ENCODE assay signal across 15 mouse cellular contexts in the genomic region with DNA sequence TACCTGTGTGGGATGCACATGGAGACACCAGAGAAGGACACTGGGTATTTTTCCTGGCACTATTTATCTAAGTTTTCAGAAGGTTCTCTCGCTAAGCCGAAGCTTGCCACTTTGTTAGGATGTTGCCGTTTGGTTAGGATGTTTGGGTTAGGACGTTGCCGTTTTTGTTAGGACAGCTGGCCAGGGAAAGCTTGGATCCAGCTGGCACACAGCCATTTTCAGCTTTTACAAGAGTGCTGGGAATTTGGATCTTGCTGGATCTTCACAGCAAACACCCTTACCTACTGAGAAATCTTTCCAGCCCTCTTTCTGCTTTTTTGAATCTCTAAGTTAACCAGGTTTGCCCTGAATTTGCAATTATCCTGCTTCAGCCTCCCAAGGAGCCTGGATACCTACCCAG. TPM values are rescaled to one million over a fixed set of nuclear protein-coding genes. Genes with fewer than 3 reads are reported as not detected.
DNase-seq lines count a peak whose midpoint lies in the region; ATAC-seq and TF ChIP-seq lines count a peak whose summit lies in the region.
"Had no signal": no experiment of that assay in that cellular context is flagged by ENCODE, and none has a peak within 500 bp of the region (broad histone marks: within the 10 kb centered on the region; RNA-seq: fewer than 3 reads in every experiment).

No protein-coding gene starts in this region.

- H3K4me1 ChIP-seq in hindbrain, embryonic 16.5 days (ENCODE audit: control insufficient read depth, insufficient read depth, low read depth, low read length) = no peaks in the 10 kb centered on the region
- no peaks in the 10 kb centered on the region for H3K4me1 ChIP-seq in hindbrain, embryonic 14.5 days (replicated peaks; ENCODE audit: control insufficient read depth, insufficient read depth, low read length)
- no peaks in the 10 kb centered on the region for H3K4me1 ChIP-seq in lung, embryonic 14.5 days (ENCODE audit: insufficient read depth)
- H3K4me1 ChIP-seq: embryonic facial prominence, embryonic 15.5 days; forebrain, embryonic 13.5 days; hindbrain, embryonic 13.5 days; limb, embryonic 12.5 days; lung, embryonic 15.5 days; midbrain, embryonic 10.5 days had no signal

- no peak for TF ChIP-seq POLR2A in brain, embryonic 14.5 days (IDR thresholded peaks at IDR 0.05; ENCODE audit: borderline replicate concordance, extremely low read depth, insufficient read depth, insufficient read length, poor library complexity, severe bottlenecking)

- no peak overlapping the region for H3K4me2 ChIP-seq in hindbrain, embryonic 16.5 days (ENCODE audit: low read length)
- H3K4me2 ChIP-seq in hindbrain, embryonic 14.5 days (replicated peaks) = no peak overlapping the region
- no peak overlapping the region for H3K4me2 ChIP-seq in lung, embryonic 14.5 days
- H3K4me2 ChIP-seq: embryonic facial prominence, embryonic 15.5 days; forebrain, embryonic 13.5 days; hindbrain, embryonic 13.5 days; limb, embryonic 12.5 days; lung, embryonic 15.5 days had no signal

- 72% methylated on average over 5 of the region's 5 CpGs for WGBS in hindbrain, embryonic 16.5 days
- 77% methylated on average over 5 of the region's 5 CpGs for WGBS in hindbrain, embryonic 14.5 days
- 37% methylated on average over 5 of the region's 5 CpGs for WGBS in lung, embryonic 14.5 days

- no peak for ATAC-seq in hindbrain, embryonic 16.5 days
- ATAC-seq in hindbrain, embryonic 14.5 days (ENCODE audit: low FRiP score) = no peak
- no peak for ATAC-seq in lung, embryonic 14.5 days (ENCODE audit: insufficient read depth)
- ATAC-seq: forebrain, embryonic 13.5 days had no signal

- peak overlapping the region; percentile 23; the same call in 1 of the 2 replicates for H3K27ac ChIP-seq in hindbrain, embryonic 16.5 days (ENCODE audit: low read depth, low read length)
- no peak overlapping the region for H3K27ac ChIP-seq in hindbrain, embryonic 14.5 days
- no peak overlapping the region for H3K27ac ChIP-seq in lung, embryonic 14.5 days (ENCODE audit: low read depth)
- H3K27ac ChIP-seq: embryonic facial prominence, embryonic 15.5 days; forebrain, embryonic 13.5 days; hindbrain, embryonic 13.5 days; limb, embryonic 12.5 days; lung, embryonic 15.5 days; midbrain, embryonic 10.5 days had no signal

- H3K4me3 ChIP-seq in hindbrain, embryonic 16.5 days (ENCODE audit: low read length) = no peak overlapping the region
- H3K4me3 ChIP-seq in hindbrain, embryonic 14.5 days (replicated peaks; ENCODE audit: low read length) = no peak overlapping the region
- no peak overlapping the region for H3K4me3 ChIP-seq in lung, embryonic 14.5 days (ENCODE audit: low read depth, low read length)
- H3K4me3 ChIP-seq: embryonic facial prominence, embryonic 15.5 days; forebrain, embryonic 13.5 days; hindbrain, embryonic 13.5 days; limb, embryonic 12.5 days; lung, embryonic 15.5 days; midbrain, embryonic 10.5 days had no signal

- no peaks in the 10 kb centered on the region for H3K9me3 ChIP-seq in hindbrain, embryonic 16.5 days (ENCODE audit: control insufficient read depth, low read length)
- H3K9me3 ChIP-seq in hindbrain, embryonic 14.5 days (ENCODE audit: control insufficient read depth, low read length) = no peaks in the 10 kb centered on the region
- no peaks in the 10 kb centered on the region for H3K9me3 ChIP-seq in lung, embryonic 14.5 days (ENCODE audit: low read depth, low read length)
- H3K9me3 ChIP-seq: embryonic facial prominence, embryonic 15.5 days; forebrain, embryonic 13.5 days; hindbrain, embryonic 13.5 days; limb, embryonic 12.5 days; lung, embryonic 15.5 days; midbrain, embryonic 10.5 days had no signal

- H3K36me3 ChIP-seq in hindbrain, embryonic 16.5 days (ENCODE audit: control insufficient read depth, insufficient read depth, low read length) = peaks cover 49% of the 10 kb centered on the region
- H3K36me3 ChIP-seq in hindbrain, embryonic 14.5 days (replicated peaks; ENCODE audit: control insufficient read depth, insufficient read depth) = peaks cover 91% of the 10 kb centered on the region
- H3K36me3 ChIP-seq in lung, embryonic 14.5 days (ENCODE audit: insufficient read depth) = peaks cover 38% of the 10 kb centered on the region

- TF ChIP-seq CTCF in lung, embryonic 14.5 days (IDR thresholded peaks at IDR 0.05; ENCODE audit: low read depth) = no peak
- TF ChIP-seq CTCF in brain, embryonic 14.5 days (IDR thresholded peaks at IDR 0.05; ENCODE audit: borderline replicate concordance, extremely low read depth, insufficient read depth, insufficient read length) = no peak

- no peaks in the 10 kb centered on the region for H3K27me3 ChIP-seq in hindbrain, embryonic 16.5 days (replicated peaks; ENCODE audit: control insufficient read depth, insufficient read depth, low read length)
- no peaks in the 10 kb centered on the region for H3K27me3 ChIP-seq in hindbrain, embryonic 14.5 days (ENCODE audit: control insufficient read depth, insufficient read depth, low read length)
- H3K27me3 ChIP-seq in lung, embryonic 14.5 days (ENCODE audit: insufficient read depth, low read length) = no peaks in the 10 kb centered on the region
- H3K27me3 ChIP-seq: embryonic facial prominence, embryonic 15.5 days; forebrain, embryonic 13.5 days; hindbrain, embryonic 13.5 days; limb, embryonic 12.5 days; lung, embryonic 15.5 days had no signal

- DNase-seq in cerebellum, postnatal 10 days = peak; percentile 47 to 48
- DNase-seq in cerebellum, adult 11 months = no peak
- no peak for DNase-seq in hindbrain, embryonic 14.5 days (ENCODE audit: low spot score)
- DNase-seq in lung, embryonic 14.5 days = peak; percentile 82
- no peak for DNase-seq in lung, adult 18-20 months
- DNase-seq in brain, embryonic 14.5 days (ENCODE audit: low read depth) = peak; percentile 39
- no peak for DNase-seq in adrenal gland, adult 8-10 months
- DNase-seq: gastrocnemius, postnatal 10 days had no signal

- no peak overlapping the region for H3K9ac ChIP-seq in hindbrain, embryonic 16.5 days (ENCODE audit: low read depth, low read length)
- no peak overlapping the region for H3K9ac ChIP-seq in hindbrain, embryonic 14.5 days
- H3K9ac ChIP-seq in lung, embryonic 14.5 days = no peak overlapping the region; the same call in 1 of the 2 replicates
- H3K9ac ChIP-seq: embryonic facial prominence, embryonic 15.5 days; forebrain, embryonic 13.5 days; hindbrain, embryonic 13.5 days; limb, embryonic 12.5 days; lung, embryonic 15.5 days had no signal

RNA-seq across cellular contexts. Expression of gene Serpind1, which starts 9.7 kb away (rescaled TPM):
- polyA plus RNA-seq in hindbrain, embryonic 16.5 days (2015; fragmentation: Nextera tagmentation; extraction: Ambion mirVana) = 4.4 and 6.0 TPM in 2 replicates
- polyA plus RNA-seq in hindbrain, embryonic 14.5 days (2014; fragmentation: Nextera tagmentation; extraction: Ambion mirVana) = 1.7 and 2.4 TPM in 2 replicates
- 0.12 and 0.25 TPM in 2 replicates for polyA plus RNA-seq in lung, embryonic 14.5 days (2014; fragmentation: Nextera tagmentation; extraction: Ambion mirVana)
- 0.93 and 0.98 TPM in 2 replicates for polyA plus RNA-seq in brain, embryonic 14.5 days (2012; rRNA removed)
- under 1 TPM; 0.15 to 0.52 (median 0.35) TPM for total RNA-seq in adrenal gland, adult 8-10 months (2022)

RNA-seq across cellular contexts. Expression of gene Tmem191c, which starts 45.6 kb away (rescaled TPM):
- polyA plus RNA-seq in hindbrain, embryonic 16.5 days (2015; fragmentation: Nextera tagmentation; extraction: Ambion mirVana) = 85.8 and 111 TPM in 2 replicates
- 36.6 and 45.7 TPM in 2 replicates for polyA plus RNA-seq in hindbrain, embryonic 14.5 days (2014; fragmentation: Nextera tagmentation; extraction: Ambion mirVana)
- polyA plus RNA-seq in lung, embryonic 14.5 days (2014; fragmentation: Nextera tagmentation; extraction: Ambion mirVana) = 6.7 and 7.5 TPM in 2 replicates
- 46.6 and 63.5 TPM in 2 replicates for polyA plus RNA-seq in brain, embryonic 14.5 days (2012; rRNA removed)
- total RNA-seq in adrenal gland, adult 8-10 months (2022) = 10 to 100 TPM in 3 of 4 experiments, 1 to 10 TPM in 1; 9.3 to 30.7 (median 19.6) TPM

Comparison
In these comparisons a context has a peak if more than half of its experiments do, and no peak if none do; other contexts are left out.
1. DNase-seq: peak in cerebellum, postnatal 10 days (2 of 2), lung, embryonic 14.5 days (single experiment) and brain, embryonic 14.5 days (single experiment); none in cerebellum, adult 11 months (single experiment), hindbrain, embryonic 14.5 days (single experiment), lung, adult 18-20 months (0 of 2) and adrenal gland, adult 8-10 months (single experiment).